Mouse (Mus musculus): ENCODE measurements around the gene Tex9. TPM values are rescaled to one million over a fixed set of nuclear protein-coding genes. Genes with fewer than 3 reads are reported as not detected.
"Not testable (repeated sequence)": the region's sequence is repeated elsewhere in the genome, so short reads cannot be mapped to it uniquely, and the experiment has no call there.

The Tex9 gene
- total RNA-seq, 2 experiments from 2014 or later, result 4.0 to 4.8 TPM

DNA sequence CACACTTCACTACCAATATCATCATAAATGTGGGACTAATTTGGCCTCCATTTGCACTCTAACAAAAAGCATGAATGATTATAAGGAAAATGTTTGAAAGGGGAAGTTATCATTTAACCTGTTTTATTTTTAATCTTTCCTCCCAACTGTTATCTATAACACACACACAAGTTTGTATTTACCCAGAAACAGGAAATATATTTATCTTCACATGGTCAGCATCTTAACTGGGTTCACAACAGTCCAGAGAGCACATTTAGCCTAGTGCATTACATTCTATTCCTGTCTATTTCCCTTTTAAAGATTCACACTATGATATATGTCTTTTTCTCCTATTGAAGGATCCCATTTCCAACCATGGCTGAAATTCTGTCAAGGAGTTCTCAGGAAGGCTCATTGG is 3.5 kb downstream of the Tex9 start:
- DNase-seq (ENCODE audit: low spot score in 2 of 2), result no peak

DNA sequence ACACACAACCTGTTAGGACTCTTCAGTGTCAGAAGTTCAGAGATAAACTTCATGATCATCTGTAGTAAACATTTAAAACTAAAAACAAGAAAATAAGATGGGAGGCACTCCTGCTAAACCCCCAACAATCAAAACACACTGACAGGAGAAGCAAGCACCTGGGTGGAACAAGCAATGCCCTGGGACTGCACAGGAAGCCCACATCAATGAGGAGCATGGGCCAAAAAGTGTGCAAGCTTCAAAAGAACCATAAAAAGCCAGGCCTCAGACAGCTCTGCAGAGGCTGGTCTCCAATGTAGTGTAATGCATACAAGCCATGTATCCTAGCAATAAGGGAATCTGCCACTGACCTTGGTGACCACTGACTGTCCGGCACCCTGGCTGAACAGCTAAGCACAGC is 12.7 kb downstream of the Tex9 start:
- DNase-seq (ENCODE audit: low spot score in 2 of 2), result no peak

DNA sequence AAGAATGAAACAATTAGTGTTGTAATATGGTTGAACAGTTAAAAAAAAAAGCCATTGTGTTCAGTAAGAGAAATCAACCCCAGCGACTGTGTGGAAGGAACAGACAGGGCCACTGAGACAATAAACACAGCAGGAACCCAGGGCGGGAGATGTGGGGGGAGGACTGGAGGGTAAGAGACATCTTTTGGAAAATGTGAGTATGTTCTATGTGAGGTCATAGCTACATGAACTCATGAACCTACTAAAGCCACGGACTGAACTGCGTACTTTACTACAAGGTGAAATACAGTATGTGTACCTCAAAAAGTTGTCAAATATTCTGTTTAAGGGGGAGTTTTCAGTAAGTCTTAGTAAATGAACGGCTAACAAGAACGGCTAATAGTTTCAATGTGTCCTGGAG is 14.7 kb downstream of the Tex9 start:
- no peak for DNase-seq (ENCODE audit: low spot score in 2 of 2)

DNA sequence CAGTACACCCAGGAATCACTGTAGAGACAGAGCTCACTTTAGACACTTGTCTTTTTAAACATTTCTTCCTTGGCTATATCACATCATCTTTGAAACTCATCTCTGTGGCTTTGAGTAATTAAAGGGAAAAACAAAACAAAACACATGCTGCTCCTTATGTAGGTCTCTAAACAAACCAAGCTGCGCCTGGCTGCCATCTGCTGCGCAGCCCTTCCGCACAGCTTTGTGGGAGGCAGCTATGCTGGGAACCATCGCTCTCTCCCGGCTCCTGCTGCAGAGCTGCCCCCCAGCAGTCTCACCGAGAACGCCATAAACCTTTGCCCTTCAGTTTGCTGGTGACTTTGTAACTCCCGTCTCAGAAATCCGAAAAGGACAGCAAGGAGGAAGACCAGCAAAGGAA is 16.5 kb downstream of the Tex9 start:
- DNase-seq (ENCODE audit: low spot score in 2 of 2), result no peak

DNA sequence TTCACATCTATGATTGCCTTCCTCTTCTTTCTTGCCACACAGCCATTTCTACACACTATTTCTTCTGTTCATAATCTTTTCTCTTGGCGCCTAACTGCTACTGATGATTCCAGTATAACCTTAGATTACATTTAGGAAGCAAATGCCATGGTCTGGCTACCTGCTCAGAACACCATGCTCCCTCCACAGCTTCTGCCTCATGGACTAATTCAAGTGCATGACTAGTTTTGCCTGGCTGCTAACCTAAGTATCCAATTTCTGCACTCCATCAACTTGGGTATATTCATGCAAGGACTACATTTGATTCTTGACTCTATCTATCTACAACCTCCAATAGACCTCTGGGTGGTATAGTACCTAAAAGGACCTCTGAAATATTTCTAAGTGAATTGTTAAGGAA is 22.2 kb downstream of the Tex9 start:
- no peak for DNase-seq (ENCODE audit: low spot score in 2 of 2)

DNA sequence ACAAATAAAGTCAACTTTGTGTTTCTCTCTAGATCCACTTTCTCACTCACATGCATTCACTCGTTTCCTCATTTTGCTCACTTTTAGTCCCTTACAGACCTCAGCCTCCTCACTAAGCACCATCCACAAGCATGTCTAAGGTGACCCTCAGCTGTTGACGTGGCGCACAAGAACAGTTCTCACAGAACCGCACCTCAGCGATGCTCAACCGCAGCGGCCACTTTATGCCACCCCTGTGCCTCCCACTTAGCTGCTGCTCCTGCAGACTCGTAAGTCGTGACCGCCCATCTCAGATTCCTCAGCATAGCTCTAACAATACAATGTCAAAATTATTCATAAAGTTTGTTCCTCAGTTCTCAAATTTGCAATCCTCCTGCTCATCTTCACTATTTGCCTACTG is 23.4 kb downstream of the Tex9 start:
- no peak for DNase-seq (ENCODE audit: low spot score in 2 of 2)

DNA sequence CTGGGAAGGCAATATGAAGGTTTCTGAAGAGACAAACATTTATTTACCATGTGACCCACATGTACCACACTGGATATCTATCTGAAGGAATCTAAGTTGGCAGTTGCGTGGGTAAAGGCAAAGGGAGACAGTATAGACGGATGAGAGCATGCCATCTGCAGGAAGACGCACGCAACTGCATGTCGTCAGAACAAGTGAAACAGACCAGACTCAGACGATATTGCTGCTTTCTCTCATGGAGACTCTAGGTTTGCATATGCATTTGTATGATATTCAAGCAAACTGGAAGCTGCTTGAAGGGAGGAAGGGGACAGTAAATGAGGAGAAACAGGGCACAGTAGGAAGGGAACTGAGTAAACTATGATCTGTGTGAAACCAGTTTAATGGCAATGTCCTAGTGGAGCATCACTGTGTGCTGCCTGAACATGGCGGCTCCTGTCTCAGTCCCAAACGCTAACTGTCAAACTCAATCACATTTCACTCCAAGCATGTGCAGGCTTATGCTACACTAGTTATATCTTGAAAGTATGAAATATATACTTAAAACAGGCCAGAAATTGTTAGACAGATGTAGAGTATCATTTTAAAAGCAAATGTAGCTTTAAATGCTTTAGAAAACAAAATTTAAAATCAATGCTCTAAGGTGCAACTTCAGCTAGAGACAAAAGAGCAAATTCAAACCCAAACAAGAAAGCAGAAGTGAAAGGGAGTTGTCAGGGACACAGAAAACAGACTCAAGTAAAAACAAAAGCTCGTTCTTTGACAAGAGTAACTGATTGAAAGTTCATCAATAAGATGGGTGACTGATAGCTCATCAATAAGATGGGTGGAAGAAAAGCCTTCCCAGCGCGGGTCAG is 24.2 kb downstream of the Tex9 start:
- peak in 1 of 2 experiments; percentile 19 for DNase-seq (ENCODE audit: low spot score in 2 of 2)

DNA sequence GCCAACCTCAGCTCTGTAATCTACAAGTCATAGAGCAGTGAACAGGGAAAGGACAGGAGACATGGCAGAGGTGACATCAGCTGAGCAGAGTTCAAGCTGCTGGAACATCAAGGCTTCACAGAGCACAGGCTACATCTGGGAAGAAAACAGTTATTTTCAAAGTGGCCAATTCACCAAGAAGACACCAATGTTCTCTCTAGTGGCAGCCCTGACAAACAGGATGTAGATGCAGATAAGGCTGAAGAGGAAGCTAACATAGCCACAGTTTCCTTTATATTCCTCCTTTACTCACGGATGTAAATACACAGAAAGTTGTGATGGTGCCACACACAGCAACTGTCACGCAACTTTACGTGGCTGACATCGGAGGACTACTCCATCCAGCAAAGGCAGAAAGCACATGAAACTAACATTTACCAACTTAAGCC is 26.2 kb downstream of the Tex9 start:
- no peak for DNase-seq (ENCODE audit: low spot score in 2 of 2)

DNA sequence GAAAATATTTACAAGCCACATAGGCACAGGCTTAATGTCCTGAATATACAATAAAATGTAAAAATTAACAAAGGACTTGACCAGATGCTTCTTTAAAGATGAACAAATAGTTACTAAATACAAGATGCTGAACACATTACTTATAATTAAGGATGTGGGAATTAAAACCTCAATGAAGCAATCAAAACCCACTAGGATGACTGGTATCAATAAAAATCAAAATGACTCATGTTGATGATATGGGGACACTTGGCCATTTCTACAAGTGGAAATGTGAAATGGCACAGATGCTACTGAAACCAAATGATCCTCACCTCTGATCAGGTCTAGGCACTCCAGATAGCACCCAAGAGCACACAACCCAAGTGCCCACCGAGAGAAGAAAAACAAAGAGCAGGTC is 27.2 kb downstream of the Tex9 start:
- DNase-seq (ENCODE audit: low spot score in 2 of 2), result no peak

DNA sequence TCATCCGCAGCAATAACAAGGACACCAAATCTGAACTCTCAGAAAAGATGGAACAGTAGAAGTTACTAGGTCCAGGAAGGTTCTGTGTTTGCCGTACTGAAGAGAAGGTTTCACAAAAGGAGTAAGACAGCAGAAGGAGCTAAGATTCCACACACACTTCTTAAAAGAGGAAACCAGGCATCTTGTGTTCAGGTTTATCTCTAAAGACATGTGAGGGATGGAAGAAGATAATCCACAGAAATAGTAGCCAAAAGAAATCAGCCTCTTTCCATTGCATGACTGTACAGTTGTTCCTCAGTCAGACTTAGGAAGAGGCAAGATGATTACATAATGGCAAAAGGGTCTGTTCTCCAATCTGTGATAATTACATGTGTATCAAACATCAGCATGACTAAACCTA is 29.6 kb downstream of the Tex9 start:
- DNase-seq (ENCODE audit: low spot score in 2 of 2), result no peak

DNA sequence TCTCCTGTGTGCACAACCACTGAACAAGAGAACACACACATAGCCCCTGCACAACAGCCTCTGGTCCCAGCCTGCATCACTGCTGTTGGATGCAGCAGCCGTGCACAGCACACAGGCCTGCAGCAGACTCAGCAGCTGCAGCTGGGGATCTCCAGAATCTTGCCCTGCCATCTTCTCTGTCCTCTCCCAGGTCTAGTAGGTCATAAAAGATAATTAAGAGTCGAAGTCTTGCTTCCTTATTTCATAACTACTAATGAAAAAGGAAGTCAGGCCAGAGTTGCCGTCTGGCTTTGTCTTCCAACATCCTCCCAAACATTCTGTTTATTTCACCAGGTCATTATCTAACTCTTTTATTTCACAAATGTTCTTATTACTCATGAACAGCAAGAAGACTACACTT is 31.2 kb downstream of the Tex9 start:
- DNase-seq (ENCODE audit: low spot score in 2 of 2), result no peak

DNA sequence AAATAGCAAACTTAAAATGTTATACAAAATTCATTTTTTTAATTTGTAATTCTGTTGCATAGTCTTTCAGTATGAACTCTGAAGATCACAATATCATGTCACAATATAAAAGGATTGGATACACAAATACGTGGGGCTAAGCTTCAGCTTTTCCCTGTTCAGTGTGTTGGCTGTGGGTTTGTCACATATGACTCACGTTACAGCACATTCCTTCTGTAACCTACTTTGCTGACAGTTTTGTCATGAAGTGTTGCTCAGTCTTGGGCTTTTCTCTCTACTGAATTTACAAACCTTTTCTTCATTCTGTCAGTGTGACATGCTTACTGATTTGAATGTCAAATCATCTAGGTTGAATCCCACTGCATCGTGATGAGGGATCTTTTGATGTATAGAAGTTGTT is 32.3 kb downstream of the Tex9 start:
- no peak for DNase-seq (ENCODE audit: low spot score in 2 of 2)

DNA sequence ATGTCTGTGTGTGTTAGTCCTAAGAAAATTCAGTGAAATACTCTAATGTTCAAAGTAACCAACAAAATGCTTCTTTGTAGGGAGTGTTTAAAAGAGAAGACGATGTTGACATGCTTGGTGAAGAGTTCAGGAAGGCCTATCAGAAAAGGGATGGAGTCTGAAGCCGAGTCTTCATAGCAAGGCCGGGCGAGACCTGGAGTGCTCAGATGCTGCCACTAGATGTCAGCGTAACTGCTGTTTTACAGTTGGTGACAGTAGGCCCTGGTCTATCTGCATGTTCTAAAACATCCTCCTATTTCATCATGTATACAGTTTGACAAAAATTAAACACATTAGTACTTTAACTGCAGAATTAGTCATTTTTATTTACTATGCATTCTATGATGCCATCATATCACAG is 33.8 kb downstream of the Tex9 start:
- DNase-seq (ENCODE audit: low spot score in 2 of 2), result peak; percentile 49 to 52

DNA sequence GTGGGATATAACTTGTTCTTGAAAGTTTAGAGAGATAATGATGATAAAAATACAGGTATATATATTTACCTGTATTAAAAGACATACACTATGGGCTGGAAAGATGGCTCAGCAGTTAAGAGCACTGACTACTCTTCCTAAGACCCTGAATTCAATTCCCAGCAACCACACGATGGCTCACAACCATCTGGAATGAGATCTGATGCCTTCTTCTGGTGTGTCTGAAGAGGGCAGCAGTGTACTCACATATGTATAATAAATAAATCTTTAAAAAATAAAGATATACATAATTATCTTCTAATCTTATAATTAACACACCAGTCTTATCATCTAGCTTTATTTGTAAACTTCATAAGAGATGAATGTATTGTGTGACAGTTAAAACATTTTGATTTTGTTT is 35.6 kb downstream of the Tex9 start:
- DNase-seq (ENCODE audit: low spot score in 2 of 2), result no peak

DNA sequence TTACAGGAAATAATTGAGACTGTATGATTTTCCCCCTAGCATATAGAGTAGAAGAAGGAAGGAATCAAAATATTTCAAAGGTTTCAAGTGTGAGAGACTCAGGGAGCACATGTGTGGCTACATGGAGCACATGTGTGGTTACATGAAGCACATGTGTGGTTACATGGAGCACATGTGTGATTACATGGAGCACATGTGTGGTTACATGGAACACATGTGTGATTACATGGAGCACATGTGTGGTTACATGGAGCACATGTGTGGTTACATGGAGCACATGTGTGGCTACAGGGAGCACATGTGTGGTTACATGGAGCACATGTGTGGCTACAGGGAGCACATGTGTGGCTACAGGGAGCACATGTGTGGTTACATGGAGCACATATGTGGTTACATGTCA is 37.7 kb downstream of the Tex9 start:
- DNase-seq (ENCODE audit: low spot score in 2 of 2), result not testable (repeated sequence)

DNA sequence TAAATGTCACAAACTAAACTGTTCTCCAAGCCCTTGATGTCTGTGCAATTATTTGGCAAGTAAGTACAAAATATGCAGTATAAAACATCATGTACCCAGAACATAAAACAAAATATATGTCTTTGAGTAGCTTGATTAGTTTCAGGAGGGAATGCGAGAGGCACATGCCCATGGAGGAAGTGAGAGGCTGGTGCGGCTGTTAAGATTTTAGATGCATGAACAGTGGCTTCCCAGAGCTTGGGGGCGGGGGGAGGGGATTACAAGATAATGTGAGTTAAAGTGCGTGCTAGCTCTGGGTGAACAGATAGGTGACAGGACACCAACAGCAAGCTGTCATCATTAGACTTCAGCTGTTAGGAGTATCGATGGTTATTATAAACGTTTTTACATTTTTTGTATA is 40.9 kb downstream of the Tex9 start:
- no peak for DNase-seq (ENCODE audit: low spot score in 2 of 2)

DNA sequence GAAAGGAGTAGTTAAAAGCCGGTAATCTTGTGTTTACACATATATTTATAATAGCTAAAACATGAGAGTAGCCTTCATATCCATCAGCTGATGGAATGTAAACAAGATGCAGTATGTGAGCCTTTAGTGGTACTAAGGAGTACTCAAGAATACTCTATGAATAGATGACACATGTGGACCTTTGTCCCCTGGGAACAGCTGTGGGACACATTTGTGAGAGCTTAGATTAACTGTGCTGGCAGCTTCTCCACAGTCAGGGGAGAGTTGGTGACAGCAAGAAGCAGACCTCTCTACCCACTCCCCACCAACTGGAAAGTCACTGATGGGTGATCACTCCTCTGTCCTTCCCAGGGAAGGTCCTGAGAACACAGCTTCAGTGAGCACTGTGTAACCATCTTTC is 41.6 kb downstream of the Tex9 start:
- no peak for DNase-seq (ENCODE audit: low spot score in 2 of 2)

DNA sequence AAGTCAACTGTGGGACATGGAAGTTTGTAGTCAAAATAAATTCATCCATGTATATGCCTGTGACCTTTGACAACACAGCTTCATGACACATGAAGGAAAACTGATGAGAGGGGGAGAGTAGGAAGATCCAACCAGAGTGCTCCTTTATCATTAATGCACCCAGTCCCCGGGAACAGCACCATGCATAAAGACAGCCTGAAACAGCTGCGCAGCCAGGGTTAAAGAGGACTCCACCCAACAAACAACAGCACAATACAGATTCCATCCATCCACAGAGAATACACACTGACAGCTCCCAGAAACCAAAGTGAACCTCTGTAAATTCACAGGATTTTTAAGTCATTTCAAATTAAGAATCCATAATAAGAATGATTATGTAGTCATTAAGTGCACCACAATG is 42.2 kb downstream of the Tex9 start:
- DNase-seq (ENCODE audit: low spot score in 2 of 2), result no peak

DNA sequence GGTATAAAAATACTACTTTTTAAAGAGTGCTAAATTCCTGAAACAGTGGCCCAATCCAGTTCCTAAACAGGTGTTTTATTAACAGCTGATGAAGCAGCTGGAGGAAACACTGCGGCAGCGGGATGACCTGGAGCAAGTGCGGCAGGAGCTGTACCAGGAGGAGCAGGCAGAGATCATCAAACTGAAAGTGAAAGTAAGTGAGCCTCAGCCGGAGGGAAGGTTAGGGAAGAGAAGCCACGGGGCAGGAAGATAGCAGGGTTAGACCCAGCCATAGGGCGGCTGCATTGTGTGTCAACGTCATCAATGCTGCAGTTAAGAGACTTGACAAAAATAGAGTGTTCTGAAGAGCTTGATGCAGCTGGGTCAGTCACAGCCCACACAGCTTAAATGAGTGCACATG is 42.6 kb downstream of the Tex9 start:
- DNase-seq (ENCODE audit: low spot score in 2 of 2), result peak in 1 of 2 experiments; percentile 11

DNA sequence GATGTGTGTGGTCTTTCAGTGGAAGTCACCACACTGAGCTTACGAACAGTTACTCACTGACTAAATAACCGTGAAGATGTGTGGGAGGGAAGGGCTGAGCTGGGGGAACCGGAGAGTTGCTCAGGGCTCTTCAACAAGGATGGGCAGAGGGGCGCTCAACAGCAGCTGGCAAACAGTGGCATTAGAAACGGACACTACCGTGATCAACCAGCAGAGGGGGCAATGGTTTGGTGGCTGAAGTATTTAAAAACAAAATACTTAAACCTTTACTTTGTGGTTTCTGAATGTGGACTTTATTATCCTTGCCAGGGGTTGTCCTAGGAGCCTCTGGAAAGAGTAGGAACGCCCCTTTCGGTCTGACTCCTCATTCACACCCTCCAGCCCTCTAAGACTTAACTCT is 44.0 kb downstream of the Tex9 start:
- peak; percentile 50 to 67 for DNase-seq (ENCODE audit: low spot score in 2 of 2)

DNA sequence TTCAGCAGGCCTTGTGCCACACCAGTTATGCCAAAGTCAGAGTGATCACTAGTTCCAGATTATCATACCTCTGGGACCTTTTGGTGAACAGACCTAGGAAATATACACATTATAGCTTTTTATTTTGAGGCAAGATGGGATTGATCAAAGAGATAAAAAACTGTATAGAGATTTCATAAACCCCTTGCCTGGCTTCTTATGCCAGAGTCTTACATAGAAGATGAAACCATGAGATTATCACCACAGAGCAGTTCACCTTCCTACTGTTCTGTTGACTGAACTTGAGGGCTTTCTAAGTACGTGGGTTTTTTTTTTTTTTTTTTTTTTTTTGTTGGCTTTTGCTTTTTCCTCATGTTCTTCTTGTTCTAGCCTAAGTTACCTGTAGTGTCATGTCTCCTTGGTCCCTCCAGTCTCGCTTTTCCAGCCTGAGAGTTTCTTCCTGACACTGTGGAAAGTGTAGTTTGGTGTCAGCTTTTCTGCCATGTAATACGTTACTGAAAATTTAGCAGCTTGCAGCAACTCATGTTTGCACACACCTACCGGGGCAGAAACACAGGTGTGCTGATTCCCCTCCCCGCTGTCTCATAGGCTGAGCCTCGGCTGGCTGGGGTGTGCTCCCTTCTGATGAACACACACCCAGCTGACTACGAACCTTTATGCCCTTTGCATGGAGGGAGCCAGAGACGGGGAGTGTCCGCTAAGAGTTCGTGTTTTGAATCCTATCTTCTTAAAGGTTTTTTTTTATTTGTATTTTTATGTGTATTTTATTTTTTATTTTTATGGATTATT is 49.9 kb downstream of the Tex9 start:
- DNase-seq (ENCODE audit: low spot score in 2 of 2), result no peak
